Mouse (Mus musculus) spleen, adult 18-20 months (tissue): ENCODE results near the gene Olfr739.

Experiments
- DNase-seq, 2 experiments: peaks; one replicate each; pipeline ENCODE4 v3.0.0; 2022; ENCODE audit warnings: mixed read lengths in 2 of 2

The Olfr739 gene

DNA sequence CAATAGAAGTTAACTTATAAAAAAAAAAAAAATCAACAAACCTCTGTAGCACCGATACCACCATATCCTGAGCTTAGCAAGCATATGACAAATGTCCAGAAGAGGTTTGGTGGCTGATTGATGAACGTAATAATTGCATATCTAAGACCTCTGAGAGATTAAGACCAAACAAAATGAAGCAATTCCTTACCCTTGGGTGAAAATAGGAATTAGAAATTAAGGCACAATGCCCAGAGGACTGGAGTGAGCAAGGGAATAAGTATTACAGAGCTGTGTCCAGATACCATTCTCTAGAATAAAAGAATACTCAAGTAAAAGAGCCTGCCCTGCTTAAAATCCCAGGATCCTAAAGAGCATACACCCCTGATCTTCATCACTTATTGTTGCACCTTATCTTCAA is at the start of gene Olfr739:
TSS of gene Olfr739 (plus strand) at position 301 of the 400 bp plus-strand sequence.
- DNase-seq = no peak

DNA sequence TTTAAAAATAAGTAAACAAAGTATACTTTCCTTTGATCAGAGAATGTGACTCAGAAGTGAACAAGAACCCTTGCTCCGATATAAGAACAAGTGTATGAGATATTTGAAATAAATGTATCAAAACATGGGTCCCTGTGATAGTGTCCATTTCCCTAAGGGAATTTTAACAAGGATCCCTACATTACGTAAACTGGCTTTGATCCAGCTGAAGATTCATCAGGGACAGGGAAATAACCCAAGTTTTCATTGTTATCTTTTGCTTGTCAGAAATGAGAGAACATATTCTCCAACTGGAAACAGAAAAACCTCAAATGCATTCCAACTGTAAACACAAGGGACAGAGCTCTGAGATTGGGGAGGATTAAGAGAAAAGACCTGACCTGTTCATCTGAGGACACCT is 37.6 kb upstream of the Olfr739 start, which contains the start of gene Olfr736:
TSS of gene Olfr736 (plus strand) at position 301 of the 400 bp plus-strand sequence.
- DNase-seq = no peak

DNA sequence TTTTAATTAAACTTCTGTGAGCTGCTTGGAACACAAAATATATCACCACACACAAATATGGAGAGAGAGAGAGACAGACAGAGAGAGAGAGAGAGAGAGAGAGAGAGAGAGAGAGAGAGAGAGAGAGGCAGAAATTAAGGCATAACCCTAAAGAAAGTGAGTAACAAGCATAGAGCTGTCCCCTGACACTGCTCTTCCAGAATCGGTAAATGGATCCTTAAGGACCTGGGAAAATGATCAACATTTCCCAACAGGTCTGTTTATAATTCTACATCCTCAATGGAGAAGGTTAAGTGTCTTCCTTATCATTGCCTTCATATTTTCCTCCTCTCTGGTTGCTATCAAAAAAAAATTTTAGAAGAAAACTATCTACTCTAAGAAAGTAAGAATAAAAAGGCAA is 11.2 kb upstream of the Olfr739 start, which contains the start of gene Olfr738:
TSS of gene Olfr738 (plus strand) at position 301 of the 400 bp plus-strand sequence.
- no peak for DNase-seq

DNA sequence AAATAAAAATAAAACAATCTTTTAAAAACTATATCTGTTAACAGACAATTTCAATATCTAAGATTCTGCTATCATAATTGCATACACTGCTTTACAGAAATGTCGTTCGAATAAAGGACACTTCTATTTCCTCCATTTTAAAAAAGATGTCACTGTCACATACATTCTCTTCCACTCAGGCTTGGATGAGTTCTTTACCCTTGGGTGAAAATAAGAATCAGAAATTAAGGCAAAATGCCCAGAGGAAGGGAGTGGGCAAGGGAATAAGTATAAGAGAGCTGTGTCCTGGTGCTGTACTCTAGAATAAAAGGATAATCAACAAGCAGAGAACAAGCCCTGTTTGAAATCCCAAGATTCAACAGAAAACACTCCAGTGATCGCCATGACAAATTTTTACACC is 26.8 kb downstream of the Olfr739 start, which contains the start of gene Olfr740:
TSS of gene Olfr740 (plus strand) at position 301 of the 400 bp plus-strand sequence.
- DNase-seq = no peak

GRCm38 (mm10) chr14:50472438-50472837 is 54.0 kb downstream of the Olfr739 start, which contains the start of gene Olfr741:
Gene Olfr741 (plus strand): TSS chr14:50472738.
- DNase-seq = no peak
